Mouse (Mus musculus): ENCODE data around the gene Osbp2.
A peak's percentile ranks its signal among the peaks of the same experiment; 100 is the strongest.

GRCm38 (mm10) chr11:3879836-3880235, 16.1 kb upstream of the Osbp2 start:
- TF ChIP-seq ZNF384 (IDR thresholded peaks at IDR 0.05; ENCODE audit: low read depth, low read length) (no peak), ZC3H11A (IDR thresholded peaks at IDR 0.05; ENCODE audit: borderline replicate concordance, low read depth, low read length) (peak; percentile 74), CHD2 (IDR thresholded peaks at IDR 0.05; ENCODE audit: low read depth, low read length) (no peak)

Measured in ES-E14 (cell line).